Comparison of ENCODE assay signal across 1 mouse cellular context in the genomic region with DNA sequence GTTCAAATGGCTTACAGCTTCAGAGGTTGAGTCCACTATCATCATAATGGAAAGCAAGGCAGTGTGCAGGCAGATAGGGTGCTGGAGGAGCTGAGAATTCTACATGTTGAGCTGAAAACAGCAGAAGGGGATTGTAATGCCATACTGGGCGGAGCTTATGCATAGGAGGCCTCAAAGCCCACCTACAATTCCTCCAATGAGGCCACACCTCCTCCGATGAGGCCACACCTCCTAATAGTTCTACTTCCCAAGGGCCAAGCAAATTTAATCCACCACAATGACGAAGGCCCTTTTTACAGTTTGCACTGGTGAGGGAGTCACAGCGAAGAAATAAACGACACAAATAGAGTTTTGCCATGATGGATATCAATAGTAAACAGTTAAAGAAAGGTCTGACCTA.
TF ChIP-seq lines count a peak whose summit lies in the region.

No protein-coding gene starts in this region.

TF ChIP-seq in ES-E14, 5 proteins besides CTCF, POLR2A, EP300 and RAD21:
- no peak for TF ChIP-seq CHD2 (IDR thresholded peaks at IDR 0.05; ENCODE audit: low read depth, low read length)
- TF ChIP-seq MAFK (IDR thresholded peaks at IDR 0.05; ENCODE audit: insufficient read depth, low read depth, low read length): no peak
- no peak for TF ChIP-seq HCFC1 (IDR thresholded peaks at IDR 0.05; ENCODE audit: borderline replicate concordance, insufficient read depth, low read length)
- no peak for TF ChIP-seq ZC3H11A (IDR thresholded peaks at IDR 0.05; ENCODE audit: borderline replicate concordance, low read depth, low read length)
- TF ChIP-seq ZNF384 (IDR thresholded peaks at IDR 0.05; ENCODE audit: low read depth, low read length): no peak
